Mouse (Mus musculus) gastrocnemius, postnatal 10 days (tissue): ENCODE data around the gene Rtkn. TPM values are rescaled to one million over a fixed set of nuclear protein-coding genes. Genes with fewer than 3 reads are reported as not detected.
A peak's percentile ranks its signal among the peaks of the same experiment; 100 is the strongest.

Experiments
- DNase-seq: peaks from one replicate; pipeline ENCODE4 v3.0.0; 2021; ENCODE audit warnings: mixed read lengths
- microRNA-seq, 2 experiments: library from miRNA; unstranded; fragments of <30 nt; microRNA quantifications; one replicate each; pipeline ENCODE4 v1.2.0; 2021
- total RNA-seq, 2 experiments: library from RNA; stranded (reverse); gene quantifications; 2 replicates each; pipeline ENCODE4 v1.2.3; 2021

Gene Rtkn
- total RNA-seq, 2 experiments from 2014 or later = 22.3 to 24.5 TPM

DNA sequence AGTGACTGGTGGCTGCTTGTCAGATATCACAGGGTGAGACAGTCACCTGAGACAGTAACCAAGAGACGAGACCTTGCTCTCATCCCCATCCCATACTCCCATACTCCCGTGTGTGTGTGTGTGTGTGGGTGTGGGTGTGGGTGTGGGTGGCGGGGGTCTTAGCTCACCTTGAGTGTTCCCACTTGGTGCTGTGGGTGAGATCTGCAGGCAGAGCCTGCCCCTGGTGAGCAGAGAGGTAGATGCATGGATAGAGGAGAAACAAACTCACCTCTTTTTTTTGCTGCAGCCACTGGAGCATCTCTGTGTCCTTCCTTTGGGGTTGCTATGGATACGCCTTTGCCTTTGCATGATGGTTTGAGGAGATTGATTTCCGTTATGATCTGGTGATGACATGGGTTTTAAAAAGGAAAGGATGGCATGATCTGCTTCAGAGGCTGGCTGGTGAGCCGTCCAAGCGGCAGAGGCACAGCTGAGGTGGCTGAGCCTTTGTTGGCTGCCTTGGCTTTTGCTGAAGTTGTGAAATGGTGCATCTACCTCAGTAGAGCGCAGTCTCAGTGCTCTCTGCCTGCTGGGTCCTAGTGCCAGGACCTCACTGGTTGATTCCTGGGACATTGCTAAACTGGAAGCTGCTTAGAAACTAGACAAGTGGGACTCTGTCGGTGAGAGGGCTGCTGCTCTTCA lies 37.1 kb downstream of the Rtkn start:
- DNase-seq = no peak

DNA sequence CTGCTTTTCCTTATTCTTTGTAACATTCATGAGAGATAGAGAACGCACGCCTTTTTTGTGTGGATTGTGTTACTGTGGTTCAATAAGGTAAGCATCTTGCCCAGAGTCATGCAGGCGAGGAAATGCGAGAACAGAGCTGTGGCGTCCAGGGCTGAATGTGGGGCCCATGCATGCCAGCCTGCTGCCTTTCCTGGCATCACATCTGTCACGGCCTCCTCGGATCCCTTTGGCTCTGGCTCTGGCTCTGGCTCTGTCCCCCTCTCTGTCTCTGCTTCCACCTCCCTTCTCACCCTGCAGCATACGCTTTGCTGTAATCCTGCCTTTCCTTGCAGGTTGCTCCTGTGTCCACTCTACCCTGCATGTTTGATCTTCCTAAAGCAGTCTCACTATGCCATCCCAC lies 40.7 kb downstream of the Rtkn start:
- DNase-seq = peak; percentile 50

DNA sequence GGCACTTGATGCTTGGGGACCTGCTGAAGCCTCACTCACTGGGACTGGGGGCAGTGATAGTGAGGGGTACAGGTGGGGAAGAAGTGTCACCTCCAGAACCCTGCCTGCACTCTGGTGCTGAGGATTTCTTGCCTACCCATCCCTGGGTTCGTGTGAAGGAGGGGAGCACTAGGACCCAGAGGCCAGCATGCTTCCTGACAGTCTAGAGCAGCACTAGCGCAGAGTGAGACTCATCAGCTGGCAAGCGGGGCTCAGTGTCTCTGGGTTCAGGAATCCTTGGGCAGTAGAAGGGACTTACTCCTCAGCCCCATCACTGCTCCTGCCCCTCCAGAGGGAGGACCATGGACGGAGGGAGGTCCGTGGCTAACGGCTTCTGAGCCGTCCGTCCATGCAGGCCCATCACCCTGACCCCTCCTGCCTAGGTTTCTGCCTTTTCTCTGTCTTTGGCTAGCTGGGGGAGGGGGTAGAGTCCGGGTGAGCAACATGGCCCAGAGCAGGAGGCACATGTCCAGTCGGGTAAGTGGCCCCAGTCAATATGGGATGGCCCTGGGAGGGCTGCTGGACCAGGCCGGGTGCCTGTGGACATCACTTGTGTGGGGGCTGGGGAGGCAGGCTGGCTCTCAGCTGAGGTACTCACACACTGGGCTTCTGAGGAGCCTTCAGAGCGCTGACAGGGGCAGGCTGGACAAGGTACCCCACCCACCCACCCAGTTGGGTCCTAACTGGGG lies 44.3 kb downstream of the Rtkn start:
- DNase-seq = no peak

DNA sequence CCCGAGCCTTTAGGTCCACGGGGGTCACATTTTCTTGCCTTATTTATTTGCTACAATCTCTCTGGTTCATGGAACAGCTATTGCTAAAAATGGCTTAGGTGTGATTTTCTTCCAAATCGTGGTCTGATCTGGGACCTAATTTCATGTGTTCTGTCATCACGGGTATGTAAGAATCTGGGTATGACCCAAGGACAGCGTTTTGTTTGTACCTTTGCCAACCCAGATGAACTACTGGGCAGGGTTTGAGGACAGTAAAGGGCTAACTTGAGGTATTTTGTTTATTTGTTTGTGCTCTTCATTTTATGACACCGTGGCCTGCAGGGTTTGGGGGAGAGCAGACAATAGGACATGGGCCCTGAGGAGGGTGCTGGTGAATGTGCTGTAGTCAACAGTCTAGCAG lies 45.3 kb downstream of the Rtkn start:
- no peak for DNase-seq

DNA sequence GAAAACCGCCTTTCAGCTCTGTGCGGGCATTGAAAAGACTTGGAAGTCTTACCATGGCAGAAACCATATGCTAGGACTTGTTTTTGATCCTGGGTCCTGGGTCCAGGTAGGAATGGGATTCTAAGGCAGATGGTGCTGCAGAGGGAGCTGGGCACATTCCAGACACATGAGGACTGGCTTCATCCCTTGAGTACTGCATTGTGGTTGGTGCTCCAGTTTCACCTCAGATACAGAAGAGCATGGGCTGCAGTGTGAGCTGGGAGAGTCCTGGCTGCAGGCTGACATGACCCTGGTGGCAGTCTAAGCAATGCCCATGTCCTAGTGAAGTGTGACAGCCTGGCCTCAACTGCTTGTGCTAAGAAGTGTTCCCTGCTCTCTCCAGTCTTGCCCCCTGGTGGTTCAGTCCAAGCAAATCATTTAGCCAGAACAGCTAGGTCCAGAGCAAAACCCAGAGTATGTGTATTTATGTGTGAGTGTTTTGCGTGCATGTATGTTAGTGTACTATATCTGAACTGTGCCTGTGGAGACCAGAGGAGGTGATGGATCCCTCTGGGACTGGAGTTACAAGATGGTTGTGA lies 49.7 kb downstream of the Rtkn start:
- DNase-seq = no peak

DNA sequence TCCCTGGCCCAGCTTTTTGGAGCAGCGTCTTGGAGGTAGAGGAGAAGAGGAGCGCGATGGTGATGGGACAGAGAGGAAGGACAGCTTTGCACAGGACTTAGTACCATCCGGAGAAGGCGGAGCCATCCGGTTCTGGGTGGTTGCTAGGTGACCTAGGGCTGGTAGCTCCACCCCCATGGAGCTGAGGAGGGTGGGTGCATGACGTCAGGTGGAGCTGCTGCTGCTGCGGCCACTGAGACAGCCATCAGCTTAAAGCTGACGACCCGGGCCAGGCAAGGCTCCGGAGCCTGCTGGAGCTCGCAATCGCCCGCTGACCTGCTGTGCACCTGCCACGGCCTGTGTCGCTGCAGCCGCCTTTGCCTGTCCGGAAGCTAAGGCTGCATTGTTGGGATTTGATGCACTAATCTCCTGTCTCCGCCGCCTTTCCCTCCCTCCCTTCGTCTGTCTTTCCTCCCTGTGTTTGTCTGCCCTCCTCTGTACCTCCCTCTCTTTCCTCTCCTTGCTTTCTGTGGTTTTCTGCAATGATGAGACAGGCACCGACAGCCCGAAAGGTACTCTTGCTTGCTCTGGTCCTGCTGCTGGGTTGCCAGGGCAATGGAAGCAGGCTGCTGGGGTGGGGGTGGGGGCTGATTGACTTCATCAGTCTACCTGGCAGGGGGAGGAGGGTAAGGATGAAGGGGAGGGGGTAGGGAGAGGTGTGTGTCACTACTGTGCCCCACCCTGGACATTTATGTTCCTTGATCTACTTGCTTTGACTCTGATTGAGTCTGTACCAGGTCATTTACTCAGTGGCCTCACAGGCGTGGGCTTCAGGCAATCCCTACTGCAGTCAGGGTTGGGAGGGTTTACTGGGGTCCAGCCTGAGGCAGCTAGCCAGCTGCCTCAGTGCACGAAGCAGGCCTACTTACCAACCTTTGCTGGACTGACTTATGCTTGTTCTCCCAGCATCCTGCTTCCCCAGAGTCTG lies 50.9 kb downstream of the Rtkn start:
- DNase-seq = peak; percentile 40

DNA sequence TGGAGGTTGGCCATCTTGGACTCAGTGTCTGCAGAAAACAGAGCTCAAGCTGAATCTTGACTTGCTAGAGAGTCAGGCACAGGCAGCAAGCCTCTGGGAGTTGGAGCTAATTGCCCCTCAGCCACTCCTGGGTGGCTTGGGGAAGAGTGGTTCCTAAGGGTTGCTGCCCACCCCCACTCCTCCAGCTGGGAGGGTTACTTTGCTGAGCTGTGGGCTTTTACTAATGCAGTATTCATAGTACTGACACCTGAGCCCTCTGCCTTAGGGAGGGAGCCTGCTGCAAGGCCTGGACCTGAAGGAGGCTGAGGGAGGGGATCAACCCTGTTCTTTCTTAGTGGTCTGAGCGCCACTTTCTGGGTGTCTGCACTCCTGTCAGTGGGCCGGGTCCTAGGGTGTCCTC lies 51.7 kb downstream of the Rtkn start:
- DNase-seq = no peak

DNA sequence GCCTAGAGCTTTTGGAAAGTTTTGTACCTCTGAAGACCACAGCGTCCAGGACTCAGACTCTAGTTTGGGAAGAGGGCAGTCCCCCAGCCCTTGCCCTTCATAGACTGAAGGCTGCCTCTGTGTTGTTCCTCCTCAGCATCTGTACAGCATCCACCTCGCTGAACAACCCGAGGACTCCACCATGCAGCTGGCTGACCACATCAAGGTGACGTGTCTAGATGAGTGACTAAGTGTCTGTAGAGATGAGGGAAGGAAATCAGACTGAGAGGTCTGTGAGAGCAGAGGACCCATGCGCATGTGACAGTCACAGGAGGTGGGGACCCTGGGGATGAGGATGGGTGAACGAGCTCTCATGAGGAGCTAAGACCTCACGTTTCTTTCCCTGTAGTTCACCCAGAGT lies 58.3 kb downstream of the Rtkn start:
- no peak for DNase-seq

DNA sequence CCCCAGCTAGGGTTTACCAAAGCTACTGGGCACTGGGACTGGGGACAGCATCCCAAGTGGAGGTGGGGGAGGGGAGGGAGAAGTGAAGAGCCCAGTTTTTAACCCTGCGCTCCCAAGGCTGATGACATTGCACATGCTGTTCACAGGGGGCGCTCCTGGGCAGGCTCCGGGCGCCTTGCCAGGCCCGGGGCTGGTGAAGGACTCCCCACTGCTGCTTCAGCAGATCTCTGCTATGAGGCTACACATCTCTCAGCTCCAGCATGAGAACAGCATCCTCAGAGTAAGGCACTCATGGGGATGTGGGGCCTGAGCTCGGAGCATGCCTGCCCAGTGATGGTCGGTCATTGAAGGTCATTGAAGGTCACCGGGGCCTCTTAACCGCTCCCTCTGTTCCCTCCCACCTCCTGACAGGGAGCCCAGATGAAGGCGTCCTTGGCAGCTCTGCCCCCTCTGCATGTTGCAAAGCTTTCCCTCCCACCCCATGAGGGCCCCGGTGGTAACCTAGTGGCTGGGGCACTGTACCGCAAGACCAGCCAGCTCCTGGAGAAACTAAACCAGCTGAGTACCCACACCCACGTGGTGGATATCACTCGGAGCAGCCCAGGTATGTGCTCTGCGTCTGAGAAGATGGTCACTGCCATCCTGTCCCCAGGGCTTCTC lies 62.2 kb downstream of the Rtkn start:
- peak; percentile 50 for DNase-seq

Small RNA genes within 50 kb of the gene (microRNA-seq; reads per million reads assigned to microRNA genes)
- 0 reads per million in 2 experiments for gene Mir3470a

Other genes with a start within 250 kb of the Rtkn start
- under 1 TPM; 0.47 to 0.49 TPM for gene Sema4f, start 195.7 kb upstream of the Rtkn start, total RNA-seq
- under 1 TPM in 1 of 2 experiments, not detected in 1; 0.49 TPM for gene M1ap, start 188.6 kb upstream of the Rtkn start, total RNA-seq
- gene Dok1, start 102.0 kb upstream of the Rtkn start, total RNA-seq = 10 to 100 TPM in 1 of 2 experiments, 1 to 10 TPM in 1; 6.2 to 10.7 TPM
- 10 to 100 TPM; 10.5 to 11.9 TPM for gene Loxl3, start 101.3 kb upstream of the Rtkn start, total RNA-seq
- 10 to 100 TPM; 66.9 to 70.7 TPM for gene Aup1, start 80.9 kb upstream of the Rtkn start, total RNA-seq
- 10 to 100 TPM; 23.8 to 28.4 TPM for gene Htra2, start 80.2 kb upstream of the Rtkn start, total RNA-seq
- gene Dqx1, start 77.6 kb upstream of the Rtkn start, total RNA-seq = under 1 TPM; 0.42 to 0.65 TPM
- not detected for gene Tlx2, start 65.2 kb upstream of the Rtkn start, total RNA-seq
- gene Pcgf1, start 57.6 kb upstream of the Rtkn start, total RNA-seq = 1 to 10 TPM; 5.5 to 8.5 TPM
- gene Lbx2, start 49.1 kb upstream of the Rtkn start, total RNA-seq = 1 to 10 TPM in 1 of 2 experiments, under 1 TPM in 1; 0.33 to 1.3 TPM
- gene Ccdc142, start 33.9 kb upstream of the Rtkn start, total RNA-seq = 1 to 10 TPM in 1 of 2 experiments, under 1 TPM in 1; 0.19 to 1.2 TPM
- gene Gm42688, start 33.8 kb upstream of the Rtkn start, total RNA-seq = 1 to 10 TPM; 1.4 to 2.3 TPM
- 100 to 1,000 TPM; 101 to 114 TPM for gene Mrpl53, start 26.4 kb upstream of the Rtkn start, total RNA-seq
- gene Mogs, start 20.0 kb upstream of the Rtkn start, total RNA-seq = 10 to 100 TPM; 11.0 to 15.7 TPM
- 10 to 100 TPM; 48.0 to 52.3 TPM for gene Wbp1, start 13.9 kb upstream of the Rtkn start, total RNA-seq
- 10 to 100 TPM; 13.1 to 15.2 TPM for gene Ino80b, start 10.0 kb upstream of the Rtkn start, total RNA-seq
- gene Wdr54, start 20.9 kb downstream of the Rtkn start, total RNA-seq = 1 to 10 TPM in 1 of 2 experiments, under 1 TPM in 1; 0.43 to 1.4 TPM
- under 1 TPM in 1 of 2 experiments, not detected in 1; 0.23 TPM for gene 1700003E16Rik, start 20.9 kb downstream of the Rtkn start, total RNA-seq
- 100 to 1,000 TPM; 126 to 132 TPM for gene Dctn1, start 30.5 kb downstream of the Rtkn start, total RNA-seq
- under 1 TPM in 1 of 2 experiments, not detected in 1; 0.05 TPM for gene Slc4a5, start 84.4 kb downstream of the Rtkn start, total RNA-seq
- 1 to 10 TPM; 5.0 to 8.0 TPM for gene Mthfd2, start 190.4 kb downstream of the Rtkn start, total RNA-seq
- gene Mob1a, start 190.6 kb downstream of the Rtkn start, total RNA-seq = 10 to 100 TPM; 19.7 to 26.0 TPM
- gene Bola3, start 213.7 kb downstream of the Rtkn start, total RNA-seq = 100 to 1,000 TPM; 175 to 186 TPM